ENCODE assay signal across 11 mouse cellular contexts in the genomic region with DNA sequence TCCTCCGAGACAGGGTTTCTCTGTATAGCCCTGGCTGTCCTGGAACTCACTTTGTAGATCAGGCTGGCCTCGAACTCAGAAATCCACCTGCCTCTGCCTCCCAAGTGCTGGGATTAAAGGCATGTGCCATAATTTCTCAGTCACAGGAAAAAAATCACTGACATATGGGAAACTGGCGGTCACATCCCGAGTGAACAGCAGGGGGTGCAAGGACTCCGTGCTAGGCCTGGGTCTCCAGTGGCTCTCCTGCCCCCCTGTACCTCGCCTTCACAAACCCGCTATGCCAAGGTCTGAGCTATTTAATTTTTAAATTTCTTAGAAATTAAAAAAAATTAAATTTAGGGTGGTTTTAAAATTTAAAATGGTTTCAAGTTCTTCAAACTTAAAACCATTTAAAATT. TPM values are rescaled to one million over a fixed set of nuclear protein-coding genes. Genes with fewer than 3 reads are reported as not detected.
DNase-seq lines count a peak whose midpoint lies in the region; ATAC-seq and TF ChIP-seq lines count a peak whose summit lies in the region.
"Not testable (repeated sequence)": the region's sequence is repeated elsewhere in the genome, so short reads cannot be mapped to it uniquely, and the experiment has no call there.
"Had no signal": no experiment of that assay in that cellular context is flagged by ENCODE, and none has a peak within 500 bp of the region (broad histone marks: within the 10 kb centered on the region; RNA-seq: fewer than 3 reads in every experiment).

No protein-coding gene starts in this region.

- peak; percentile 66; the same call in 1 of the 2 replicates for TF ChIP-seq CTCF in embryonic fibroblast, embryonic 13.5 days (IDR thresholded peaks at IDR 0.05; ENCODE audit: borderline replicate concordance, insufficient read depth, low read length)
- peak; percentile 75 for TF ChIP-seq CTCF in layer of hippocampus, adult 2 months (conservative IDR thresholded peaks at IDR 0.05)
- TF ChIP-seq CTCF in lung, adult 2 months (IDR thresholded peaks at IDR 0.05; ENCODE audit: insufficient read depth, low read length) = peak; percentile 59
- TF ChIP-seq CTCF in testis, adult 2 months (IDR thresholded peaks at IDR 0.05; ENCODE audit: control insufficient read depth, insufficient read depth, insufficient replicate concordance, low read depth, low read length) = peak; percentile 35; the same call in 1 of the 2 replicates

- H3K4me2 ChIP-seq in hindbrain, embryonic 14.5 days (replicated peaks) = not testable (repeated sequence)

- H3K9me3 ChIP-seq in hindbrain, embryonic 14.5 days (ENCODE audit: control insufficient read depth, low read length) = not testable (repeated sequence)

- not testable (repeated sequence) for H3K4me3 ChIP-seq in embryonic fibroblast, embryonic 13.5 days (ENCODE audit: insufficient read depth, low read length); hindbrain, embryonic 14.5 days (replicated peaks; ENCODE audit: low read length); layer of hippocampus, adult 2 months; lung, adult 2 months (replicated peaks; ENCODE audit: extremely low read depth, low read depth, low read length); testis, adult 2 months (ENCODE audit: control insufficient read depth, low read depth, low read length)

- not testable (repeated sequence) for H3K4me1 ChIP-seq in embryonic fibroblast, embryonic 13.5 days (ENCODE audit: control insufficient read depth, insufficient read depth, low read length); hindbrain, embryonic 14.5 days (replicated peaks; ENCODE audit: control insufficient read depth, insufficient read depth, low read length); lung, adult 2 months (ENCODE audit: control insufficient read depth, insufficient read depth, low read length); testis, adult 2 months (ENCODE audit: control insufficient read depth, insufficient read depth, low read length)

- WGBS in hindbrain, embryonic 14.5 days = 62% methylated on average over 7 of the region's 7 CpGs
- WGBS in lung, adult 2 months = 43% methylated on average over 7 of the region's 7 CpGs

- H3K9ac ChIP-seq in hindbrain, embryonic 14.5 days = not testable (repeated sequence)

- not testable (repeated sequence) for H3K36me3 ChIP-seq in hindbrain, embryonic 14.5 days (replicated peaks; ENCODE audit: control insufficient read depth, insufficient read depth); testis, adult 2 months (ENCODE audit: control insufficient read depth, insufficient read depth, low read length)

- TF ChIP-seq POLR2A in embryonic fibroblast, embryonic 13.5 days (IDR thresholded peaks at IDR 0.05; ENCODE audit: low read depth, low read length); lung, adult 2 months (IDR thresholded peaks at IDR 0.05; ENCODE audit: borderline replicate concordance, extremely low read depth, low read depth, low read length); testis, adult 2 months (IDR thresholded peaks at IDR 0.05; ENCODE audit: control insufficient read depth, low read depth, low read length): not testable (repeated sequence)

- not testable (repeated sequence) for H3K27me3 ChIP-seq in hindbrain, embryonic 14.5 days (ENCODE audit: control insufficient read depth, insufficient read depth, low read length); testis, adult 2 months (ENCODE audit: control insufficient read depth, insufficient read depth, low read length)

- not testable (repeated sequence) for ATAC-seq in hindbrain, embryonic 14.5 days (ENCODE audit: low FRiP score)

- DNase-seq in 416B (ENCODE audit: low read depth) = peak; percentile 61
- peak; percentile 46 for DNase-seq in adrenal gland, postnatal 25 days
- DNase-seq in hindbrain, embryonic 14.5 days (ENCODE audit: low spot score) = peak; percentile 61
- peak in 1 of 2 experiments; percentile 52 for DNase-seq in layer of hippocampus, adult 2 months (ENCODE audit: low spot score in 2 of 2)
- not testable (repeated sequence) for DNase-seq in lung, adult 2 months
- peak; percentile 57 for DNase-seq in naive thymus-derived CD4-positive, alpha-beta T cell, adult 2 months (ENCODE audit: low read depth)

- not testable (repeated sequence) for H3K27ac ChIP-seq in embryonic fibroblast, embryonic 13.5 days (ENCODE audit: insufficient read depth, low read length); hindbrain, embryonic 14.5 days; layer of hippocampus, adult 2 months; testis, adult 2 months (ENCODE audit: control insufficient read depth, insufficient read depth, low read depth, low read length)

RNA-seq across cellular contexts. Expression of a gene that starts 12.0 kb away (rescaled TPM):
- 84.6 and 90.1 TPM in 2 replicates for total RNA-seq in adrenal gland, postnatal 25 days (2021)
- 53.5 and 55.9 TPM in 2 replicates for polyA plus RNA-seq in embryonic fibroblast, embryonic 13.5 days (2011; ENCODE audit: insufficient read length, low read depth, missing spikeins)
- polyA plus RNA-seq in hindbrain, embryonic 14.5 days (2014; fragmentation: Nextera tagmentation; extraction: Ambion mirVana) = 113 and 138 TPM in 2 replicates
- 10 to 100 TPM; 74.1 to 85.4 TPM for total RNA-seq in layer of hippocampus, adult 2 months (2021)
- polyA plus RNA-seq in lung, adult 2 months (2012; rRNA removed) = 56.8 and 71.2 TPM in 2 replicates
- polyA plus RNA-seq in testis, adult 2 months (2012; rRNA removed) = 29.4 and 38.1 TPM in 2 replicates

RNA-seq across cellular contexts. Expression of a gene that starts 12.4 kb away (rescaled TPM):
- total RNA-seq in adrenal gland, postnatal 25 days (2021) = 1,243 and 1,285 TPM in 2 replicates
- polyA plus RNA-seq in embryonic fibroblast, embryonic 13.5 days (2011; ENCODE audit: insufficient read length, low read depth, missing spikeins) = 409 and 465 TPM in 2 replicates
- polyA plus RNA-seq in hindbrain, embryonic 14.5 days (2014; fragmentation: Nextera tagmentation; extraction: Ambion mirVana) = 1,174 and 1,254 TPM in 2 replicates
- total RNA-seq in layer of hippocampus, adult 2 months (2021) = 1,000 to 10,000 TPM in 1 of 2 experiments, 100 to 1,000 TPM in 1; 991 to 1,040 TPM
- 606 and 728 TPM in 2 replicates for polyA plus RNA-seq in lung, adult 2 months (2012; rRNA removed)
- 803 and 957 TPM in 2 replicates for polyA plus RNA-seq in testis, adult 2 months (2012; rRNA removed)

RNA-seq across cellular contexts. Expression of a gene that starts 12.5 kb away (rescaled TPM):
- not detected in 2 replicates for total RNA-seq in adrenal gland, postnatal 25 days (2021)
- 1.2 TPM in 1 of 2 replicates, not detected in the other for polyA plus RNA-seq in embryonic fibroblast, embryonic 13.5 days (2011; ENCODE audit: insufficient read length, low read depth, missing spikeins)
- 4.4 and 10.0 TPM in 2 replicates for polyA plus RNA-seq in hindbrain, embryonic 14.5 days (2014; fragmentation: Nextera tagmentation; extraction: Ambion mirVana)
- total RNA-seq in layer of hippocampus, adult 2 months (2021) = under 1 TPM in 1 of 2 experiments, not detected in 1; 0.69 TPM
- 0.92 and 1.3 TPM in 2 replicates for polyA plus RNA-seq in lung, adult 2 months (2012; rRNA removed)
- 0.57 and 0.59 TPM in 2 replicates for polyA plus RNA-seq in testis, adult 2 months (2012; rRNA removed)
- polyA plus RNA-seq: activated CD4-positive, CD25-positive, alpha-beta regulatory T cell, adult 4 months; heart, embryonic 12.5 days; macrophage had no signal

RNA-seq across cellular contexts. Expression of a gene that starts 33.0 kb away (rescaled TPM):
- total RNA-seq in adrenal gland, postnatal 25 days (2021) = 11.3 and 12.3 TPM in 2 replicates
- 0.75 and 2.2 TPM in 2 replicates for polyA plus RNA-seq in embryonic fibroblast, embryonic 13.5 days (2011; ENCODE audit: insufficient read length, low read depth, missing spikeins)
- polyA plus RNA-seq in hindbrain, embryonic 14.5 days (2014; fragmentation: Nextera tagmentation; extraction: Ambion mirVana) = 12.4 and 15.4 TPM in 2 replicates
- total RNA-seq in layer of hippocampus, adult 2 months (2021) = 10 to 100 TPM; 14.0 to 15.6 TPM
- 2.4 and 6.2 TPM in 2 replicates for polyA plus RNA-seq in lung, adult 2 months (2012; rRNA removed)
- polyA plus RNA-seq in testis, adult 2 months (2012; rRNA removed) = 10.4 and 10.9 TPM in 2 replicates
- polyA plus RNA-seq: activated CD4-positive, CD25-positive, alpha-beta regulatory T cell, adult 4 months had no signal

RNA-seq across cellular contexts. Expression of a gene that starts 55.8 kb away (rescaled TPM):
- total RNA-seq in adrenal gland, postnatal 25 days (2021) = 26.9 and 51.2 TPM in 2 replicates
- polyA plus RNA-seq in embryonic fibroblast, embryonic 13.5 days (2011; ENCODE audit: insufficient read length, low read depth, missing spikeins) = 0.39 TPM in 1 of 2 replicates, not detected in the other
- 3.2 and 5.1 TPM in 2 replicates for polyA plus RNA-seq in hindbrain, embryonic 14.5 days (2014; fragmentation: Nextera tagmentation; extraction: Ambion mirVana)
- 1 to 10 TPM; 4.7 to 5.2 TPM for total RNA-seq in layer of hippocampus, adult 2 months (2021)
- polyA plus RNA-seq in lung, adult 2 months (2012; rRNA removed) = 38.6 and 44.7 TPM in 2 replicates
- polyA plus RNA-seq in testis, adult 2 months (2012; rRNA removed) = 2.9 and 3.4 TPM in 2 replicates
